Mouse (Mus musculus): ENCODE results near the gene Ttyh3. TPM values are rescaled to one million over a fixed set of nuclear protein-coding genes. Genes with fewer than 3 reads are reported as not detected.
A peak's percentile ranks its signal among the peaks of the same experiment; 100 is the strongest.

Gene Ttyh3
- total RNA-seq, 2 experiments from 2014 or later: 7.6 to 7.7 TPM

DNA sequence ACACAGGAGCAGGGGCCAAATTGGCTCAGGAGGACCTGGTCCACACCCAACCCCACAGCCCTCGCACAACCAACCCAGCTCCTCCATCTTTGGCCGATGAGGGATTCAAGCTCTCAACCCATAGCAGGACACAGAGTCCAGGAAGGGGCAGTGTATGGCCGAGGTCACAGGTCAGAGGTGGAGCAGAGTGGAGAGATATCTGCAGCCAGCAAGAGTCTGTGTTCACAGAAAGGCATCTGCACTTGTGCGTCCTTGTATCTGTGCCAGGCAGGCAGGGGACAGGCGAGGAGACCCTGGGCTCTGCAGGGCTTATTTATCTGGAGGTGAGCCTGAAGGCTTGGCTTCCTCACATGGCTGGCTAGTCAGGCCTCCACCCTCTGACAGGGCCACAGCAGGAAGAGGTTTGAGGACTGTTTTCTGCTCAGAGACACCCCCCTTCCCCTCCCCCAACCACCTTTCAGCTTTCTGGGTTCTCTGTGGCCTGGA lies 73.4 kb downstream of the Ttyh3 start:
- peak; percentile 77 to 86 for DNase-seq

DNA sequence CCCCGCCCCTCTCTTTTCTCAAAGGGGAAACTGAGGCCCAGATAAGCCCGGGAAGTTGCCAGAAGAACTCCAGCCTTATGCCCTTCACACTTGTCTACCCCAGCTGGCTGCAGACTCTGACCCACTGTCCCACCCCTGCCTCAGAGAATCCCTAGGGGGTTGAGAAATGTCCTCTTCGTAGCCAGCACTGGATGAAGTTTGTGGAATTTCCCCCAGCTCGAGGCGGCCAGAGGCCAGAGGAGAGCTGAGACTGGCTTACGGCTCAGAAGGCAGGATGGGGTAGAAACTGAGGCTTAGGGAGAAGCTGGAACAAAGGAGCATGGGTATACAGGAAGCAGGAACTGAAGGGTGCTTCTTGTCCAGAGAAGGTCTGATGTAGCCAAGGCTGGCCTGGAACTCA lies 76.2 kb downstream of the Ttyh3 start:
- DNase-seq: peak; percentile 82 to 89

DNA sequence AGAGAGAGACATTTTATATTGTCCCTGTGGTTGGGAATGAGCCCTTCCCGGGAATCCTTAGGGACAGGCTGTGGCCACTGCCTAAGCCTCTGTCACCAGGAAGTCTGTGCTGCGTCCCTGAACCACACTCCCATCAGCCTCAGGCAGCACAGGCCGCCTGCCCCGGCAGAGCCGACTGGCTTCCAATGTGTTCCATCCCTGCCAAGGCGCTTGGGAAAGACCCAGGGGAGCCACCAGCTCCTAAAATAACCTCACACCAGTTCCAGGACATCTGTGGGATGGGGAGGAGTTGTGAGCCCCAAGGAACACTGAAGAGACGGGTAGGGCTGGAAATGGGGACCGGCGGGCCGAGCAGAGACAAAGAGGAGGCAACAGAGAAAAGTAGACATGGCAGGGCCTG lies 77.2 kb downstream of the Ttyh3 start:
- peak; percentile 90 to 95 for DNase-seq

DNA sequence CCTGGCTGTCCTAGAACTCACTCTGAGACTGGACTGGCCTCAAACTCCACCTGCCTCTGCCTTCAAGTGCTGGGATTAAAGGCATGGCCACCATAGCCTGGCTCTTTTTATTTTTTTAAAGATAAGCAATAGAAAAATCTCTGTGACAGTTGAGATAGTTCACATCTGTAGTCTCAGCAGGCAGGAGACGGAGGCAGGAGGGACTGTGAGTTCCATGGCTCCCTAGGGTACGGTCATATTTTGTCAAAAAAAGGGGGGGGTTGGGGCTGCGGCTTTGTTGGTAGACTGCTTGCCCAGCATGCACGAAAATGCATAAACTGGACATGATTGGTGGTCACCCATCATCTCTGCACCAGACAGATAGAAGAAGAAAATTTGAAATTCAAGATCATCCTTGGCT lies 77.6 kb downstream of the Ttyh3 start:
- DNase-seq: peak in 1 of 2 experiments; percentile 37

Other genes with a start within 250 kb of the Ttyh3 start
- 10 to 100 TPM; 97.4 to 97.6 TPM for gene Eif3b, start 229.7 kb downstream of the Ttyh3 start, total RNA-seq (2021)
- not detected for gene Gm4869, start 203.4 kb downstream of the Ttyh3 start, total RNA-seq (2021)
- 1 to 10 TPM; 4.9 to 6.9 TPM for gene Chst12, start 143.5 kb downstream of the Ttyh3 start, total RNA-seq (2021)
- gene Grifin, start 84.0 kb downstream of the Ttyh3 start, total RNA-seq (2021): not detected
- 1 to 10 TPM; 6.7 to 9.9 TPM for gene Lfng, start 41.7 kb downstream of the Ttyh3 start, total RNA-seq (2021)
- gene Iqce, start 53.3 kb upstream of the Ttyh3 start, total RNA-seq (2021): 1 to 10 TPM; 4.0 to 5.3 TPM
- 1 to 10 TPM; 6.4 to 7.8 TPM for gene Brat1, start 56.0 kb upstream of the Ttyh3 start, total RNA-seq (2021)
- under 1 TPM; 0.47 to 0.75 TPM for gene Amz1, start 75.1 kb upstream of the Ttyh3 start, total RNA-seq (2021)
- gene Gna12, start 181.4 kb upstream of the Ttyh3 start, total RNA-seq (2021): 100 to 1,000 TPM; 126 to 130 TPM

Measured in heart, adult 18-20 months (tissue).